Mouse (Mus musculus): ENCODE results near the gene Gm21885.

GRCm38 (mm10) chr11:94318056-94318455 is 36.4 kb downstream of the Gm21885 start:
- TF ChIP-seq CTCF (IDR thresholded peaks at IDR 0.05; ENCODE audit: low read depth, low read length) (no peak), GATA2 (IDR thresholded peaks at IDR 0.05; ENCODE audit: borderline replicate concordance, low read depth, low read length) (no peak), GATA1 (IDR thresholded peaks at IDR 0.05; ENCODE audit: borderline replicate concordance, low read length) (no peak)
